Mouse (Mus musculus): ENCODE results near the gene Ntm.

GRCm38 (mm10) chr9:29550582-29550981, 412.4 kb downstream of the Ntm start:
- TF ChIP-seq MXI1 (IDR thresholded peaks at IDR 0.05; ENCODE audit: low read depth, low read length) (no peak), MAX (IDR thresholded peaks at IDR 0.05; ENCODE audit: low read length) (no peak), POLR2A (IDR thresholded peaks at IDR 0.05; ENCODE audit: control insufficient read depth in 1 of 2, insufficient read depth in 1 of 2, low read depth in 1 of 2, low read length in 2 of 2, poor library complexity in 1 of 2) (no peak), CHD1 (IDR thresholded peaks at IDR 0.05; ENCODE audit: low read depth, low read length) (no peak), USF1 (IDR thresholded peaks at IDR 0.05; ENCODE audit: low read depth, low read length) (no peak), GATA1 (IDR thresholded peaks at IDR 0.05; ENCODE audit: low read depth, low read length) (no peak), GABPA (IDR thresholded peaks at IDR 0.05; ENCODE audit: low read depth, low read length) (no peak), EP300 (IDR thresholded peaks at IDR 0.05; ENCODE audit: low read depth in 1 of 2, low read length in 2 of 2) (no peak), RAD21 (IDR thresholded peaks at IDR 0.05; ENCODE audit: low read depth, low read length) (no peak), CTCF (IDR thresholded peaks at IDR 0.05 in 2 of 3, conservative IDR thresholded peaks at IDR 0.05 in 1 of 3; ENCODE audit: control insufficient read depth in 1 of 3, insufficient read depth in 1 of 3, low read depth in 2 of 3, low read length in 3 of 3, poor library complexity in 1 of 3, severe bottlenecking in 1 of 3) (no peak), HCFC1 (IDR thresholded peaks at IDR 0.05; ENCODE audit: low read depth, low read length) (no peak), ZNF384 (IDR thresholded peaks at IDR 0.05; ENCODE audit: low read depth, low read length) (no peak)

Data from MEL (cell line).